Mouse (Mus musculus) lung, embryonic 14.5 days (tissue): ENCODE measurements around the gene Stx7. TPM values are rescaled to one million over a fixed set of nuclear protein-coding genes. Genes with fewer than 3 reads are reported as not detected.

Experiments used
- ATAC-seq: fragments of 200-750 bp; cut with Nextera tagmentation; 2 replicates; pipeline ENCODE4 v1.8.0; 2017; ENCODE audit warnings: mild to moderate bottlenecking, moderate TSS enrichment, moderate library complexity; ENCODE audit not compliant: insufficient read depth
- DNase-seq: peaks from one replicate; pipeline ENCODE4 v3.0.0-alpha.2; 2015
- H3K27ac ChIP-seq: fragments of 300-500 bp; sonication (generic); 2 replicates; pipeline ENCODE4 v1.5.1; 2014; ENCODE audit warnings: low read depth, mild to moderate bottlenecking, moderate library complexity
- H3K27me3 ChIP-seq: fragments of 300-500 bp; sonication (generic); 2 replicates; pipeline ENCODE4 v1.6.1; 2014; ENCODE audit warnings: low read length, control low read depth; ENCODE audit not compliant: insufficient read depth
- H3K36me3 ChIP-seq: fragments of 300-500 bp; sonication (generic); 2 replicates; pipeline ENCODE4 v1.6.1; 2014; ENCODE audit warnings: control low read depth; ENCODE audit not compliant: insufficient read depth
- H3K4me1 ChIP-seq: fragments of 300-500 bp; sonication (generic); 2 replicates; pipeline ENCODE4 v1.6.1; 2014; ENCODE audit warnings: antibody characterized with exemption, control low read depth; ENCODE audit not compliant: insufficient read depth
- H3K4me2 ChIP-seq: fragments of 300-500 bp; sonication (generic); 2 replicates; pipeline ENCODE4 v1.6.1; 2014; ENCODE audit warnings: mild to moderate bottlenecking
- H3K4me3 ChIP-seq: fragments of 300-500 bp; sonication (generic); 2 replicates; pipeline ENCODE4 v1.5.1; 2014; ENCODE audit warnings: low read depth, low read length
- H3K9ac ChIP-seq: fragments of 300-500 bp; sonication (generic); 2 replicates; pipeline ENCODE4 v1.6.1; 2014
- H3K9me3 ChIP-seq: fragments of 300-500 bp; sonication (generic); 2 replicates; pipeline ENCODE4 v1.6.1; 2016; ENCODE audit warnings: low read depth, low read length, control low read depth
- CTCF ChIP-seq: IDR thresholded peaks from 2 replicates; pipeline ENCODE4 v1.5.1; 2016; ENCODE audit warnings: antibody characterized with exemption, low read depth
- WGBS: fragments of 180-500 bp; shearing (Covaris S2); extraction: QIAGEN DNeasy Blood & Tissue Kit; methylation state at CpG from one replicate; pipeline ENCODE4 v1.1.7; 2014; 5-methylcytosine and 5-hydroxymethylcytosine counted together
- polyA plus RNA-seq: library from polyadenylated mRNA; unstranded; fragments of >200 nt; fragmentation: Nextera tagmentation; extraction: Ambion mirVana; gene quantifications from 2 replicates; pipeline ENCODE4 v1.2.1, GENCODE M21; 2014

The Stx7 gene
- polyA plus RNA-seq, 1 experiment from 2014 or later = 76.1 TPM

GRCm38 (mm10) chr10:24167978-24168583, 19.0 kb downstream of the Stx7 start:
- ATAC-seq (no peak), DNase-seq (no peak)
- H3K4me2 ChIP-seq = no peak overlapping the region
- H3K9ac ChIP-seq = no peak overlapping the region
- WGBS = 74% methylated on average over 11 of the region's 11 CpGs
- 0 out of 2 replicates have a peak, but pooled peaks cover 5% of the 10 kb centered on the region for H3K4me1 ChIP-seq
- no peaks in the 10 kb centered on the region for H3K36me3 ChIP-seq
- no peaks in the 10 kb centered on the region for H3K9me3 ChIP-seq
- H3K4me3 ChIP-seq = no peak overlapping the region
- no peaks in the 10 kb centered on the region for H3K27me3 ChIP-seq
- no peak overlapping the region for H3K27ac ChIP-seq
- no peak for TF ChIP-seq CTCF

- Histone ChIP-seq H3K9me3 (no peaks in the 10 kb centered on the region), H3K4me3 (no peak overlapping the region), H3K4me1 (0 out of 2 replicates have a peak, but pooled peaks cover 5% of the 10 kb centered on the region), H3K9ac (no peak overlapping the region), H3K36me3 (no peaks in the 10 kb centered on the region), H3K27me3 (no peaks in the 10 kb centered on the region), H3K27ac (no peak overlapping the region), H3K4me2 (no peak overlapping the region)
- ATAC-seq = no peak
- TF ChIP-seq CTCF = no peak
- no peak for DNase-seq
- 91% methylated on average over 1 of the region's 1 CpGs for WGBS
Observed at GRCm38 (mm10) chr10:24168854-24169253, 19.8 kb downstream of the Stx7 start.

GRCm38 (mm10) chr10:24171906-24172459, 22.9 kb downstream of the Stx7 start:
- H3K9ac ChIP-seq = no peak overlapping the region
- H3K27ac ChIP-seq = no peak overlapping the region
- no peak overlapping the region for H3K4me3 ChIP-seq
- WGBS = 82% methylated on average over 4 of the region's 4 CpGs
- H3K27me3 ChIP-seq = no peaks in the 10 kb centered on the region
- H3K4me1 ChIP-seq = no peaks in the 10 kb centered on the region
- ATAC-seq (no peak), DNase-seq (no peak)
- no peaks in the 10 kb centered on the region for H3K9me3 ChIP-seq
- H3K4me2 ChIP-seq = no peak overlapping the region
- TF ChIP-seq CTCF = no peak
- no peaks in the 10 kb centered on the region for H3K36me3 ChIP-seq

- peak; percentile 84 for TF ChIP-seq CTCF
- H3K27ac ChIP-seq = no peak overlapping the region
- no peaks in the 10 kb centered on the region for H3K36me3 ChIP-seq
- H3K9me3 ChIP-seq = no peaks in the 10 kb centered on the region
- H3K9ac ChIP-seq = no peak overlapping the region
- H3K27me3 ChIP-seq = no peaks in the 10 kb centered on the region
- H3K4me3 ChIP-seq = no peak overlapping the region
- 38% methylated on average over 10 of the region's 10 CpGs for WGBS
- DNase-seq (peak; percentile 91), ATAC-seq (no peak)
- H3K4me1 ChIP-seq = no peaks in the 10 kb centered on the region
- H3K4me2 ChIP-seq = no peak overlapping the region
Observed at GRCm38 (mm10) chr10:24173210-24174001, 24.3 kb downstream of the Stx7 start.

- no peak overlapping the region for H3K27ac ChIP-seq
- peaks cover 12% of the 10 kb centered on the region; the same call in 1 of the 2 replicates for H3K36me3 ChIP-seq
- H3K4me1 ChIP-seq = no peaks in the 10 kb centered on the region
- no peaks in the 10 kb centered on the region for H3K27me3 ChIP-seq
- no peak overlapping the region for H3K4me2 ChIP-seq
- H3K9ac ChIP-seq = no peak overlapping the region
- H3K4me3 ChIP-seq = no peak overlapping the region
- 36% methylated on average over 7 of the region's 7 CpGs for WGBS
- peak; percentile 26 for DNase-seq
- no peak; the same call in 1 of the 2 replicates for TF ChIP-seq CTCF
- ATAC-seq = no peak
- no peaks in the 10 kb centered on the region for H3K9me3 ChIP-seq
Observed at GRCm38 (mm10) chr10:24190392-24190791, 41.3 kb downstream of the Stx7 start.

- 55% methylated on average over 1 of the region's 1 CpGs for WGBS
- peaks cover 8% of the 10 kb centered on the region; the same call in 1 of the 2 replicates for H3K36me3 ChIP-seq
- no peak overlapping the region for H3K4me2 ChIP-seq
- peak; percentile 62 for TF ChIP-seq CTCF
- ATAC-seq (no peak), DNase-seq (peak; percentile 67)
- H3K9me3 ChIP-seq = no peaks in the 10 kb centered on the region
- no peak overlapping the region for H3K4me3 ChIP-seq
- H3K27ac ChIP-seq = no peak overlapping the region
- no peak overlapping the region for H3K9ac ChIP-seq
- H3K27me3 ChIP-seq = no peaks in the 10 kb centered on the region
- no peaks in the 10 kb centered on the region for H3K4me1 ChIP-seq
Observed at GRCm38 (mm10) chr10:24191977-24192376, 42.9 kb downstream of the Stx7 start.

GRCm38 (mm10) chr10:24199303-24199702, 50.2 kb downstream of the Stx7 start:
- Histone ChIP-seq H3K36me3 (no peaks in the 10 kb centered on the region), H3K27ac (no peak overlapping the region), H3K4me1 (no peaks in the 10 kb centered on the region), H3K9me3 (no peaks in the 10 kb centered on the region), H3K9ac (no peak overlapping the region), H3K4me3 (no peak overlapping the region), H3K4me2 (no peak overlapping the region), H3K27me3 (no peaks in the 10 kb centered on the region)
- no peak for TF ChIP-seq CTCF
- no peak for ATAC-seq
- no peak for DNase-seq
- WGBS = 56% methylated on average over 12 of the region's 12 CpGs
